Mouse (Mus musculus): ENCODE data around the gene Rpl27a.

- TF ChIP-seq CTCF (IDR thresholded peaks at IDR 0.05; ENCODE audit: insufficient read depth, low read depth, low read length), result no peak
- TF ChIP-seq POLR2A (IDR thresholded peaks at IDR 0.05; ENCODE audit: insufficient read depth, low read depth, low read length), result no peak
These were observed 989 bp downstream of the Rpl27a start for GRCm38 (mm10) chr7:109519936-109520335.

Data from olfactory bulb, adult 2 months (tissue).